Mouse (Mus musculus) midbrain, embryonic 14.5 days (tissue): ENCODE data around the gene Mef2d. TPM values are rescaled to one million over a fixed set of nuclear protein-coding genes. Genes with fewer than 3 reads are reported as not detected.
A peak's percentile ranks its signal among the peaks of the same experiment; 100 is the strongest.

Experiments used
- ATAC-seq: fragments of 200-750 bp; cut with Nextera tagmentation; 2 replicates; pipeline ENCODE4 v1.8.0; 2017; ENCODE audit warnings: moderate number of reproducible peaks, moderate library complexity; ENCODE audit not compliant: low FRiP score, low TSS enrichment
- DNase-seq: peaks from one replicate; pipeline ENCODE4 v3.0.0-alpha.2; 2015
- H3K27ac ChIP-seq: fragments of 300-500 bp; sonication (generic); replicated peaks from 2 replicates; pipeline ENCODE4 v1.5.1; 2014; ENCODE audit warnings: mild to moderate bottlenecking, low read depth, low read length, moderate library complexity
- H3K27me3 ChIP-seq: fragments of 300-500 bp; sonication (generic); 2 replicates; pipeline ENCODE4 v1.6.1; 2014; ENCODE audit warnings: low read length, control low read depth, mixed read lengths; ENCODE audit not compliant: control insufficient read depth, insufficient read depth
- H3K36me3 ChIP-seq: fragments of 300-500 bp; sonication (generic); 2 replicates; pipeline ENCODE4 v1.6.1; 2014; ENCODE audit warnings: low read length, control low read depth; ENCODE audit not compliant: control insufficient read depth, insufficient read depth
- H3K4me1 ChIP-seq: fragments of 300-500 bp; sonication (generic); 2 replicates; pipeline ENCODE4 v1.6.1; 2014; ENCODE audit warnings: mild to moderate bottlenecking, antibody characterized with exemption, low read length, control low read depth; ENCODE audit not compliant: control insufficient read depth, insufficient read depth
- H3K4me2 ChIP-seq: fragments of 300-500 bp; sonication (generic); 2 replicates; pipeline ENCODE4 v1.6.1; 2014; ENCODE audit warnings: mild to moderate bottlenecking, low read length, moderate library complexity
- H3K4me3 ChIP-seq: fragments of 300-500 bp; sonication (generic); replicated peaks from 2 replicates; pipeline ENCODE4 v1.5.1; 2014; ENCODE audit warnings: low read depth, low read length
- H3K9ac ChIP-seq: fragments of 300-500 bp; sonication (generic); replicated peaks from 2 replicates; pipeline ENCODE4 v1.6.1; 2014; ENCODE audit warnings: mild to moderate bottlenecking, low read length, moderate library complexity
- H3K9me3 ChIP-seq: fragments of 300-500 bp; sonication (generic); 2 replicates; pipeline ENCODE4 v1.6.1; 2016; ENCODE audit warnings: low read length, control low read depth, mixed read lengths; ENCODE audit not compliant: control insufficient read depth
- WGBS: fragments of 180-500 bp; shearing (Covaris S2); extraction: QIAGEN DNeasy Blood & Tissue Kit; methylation state at CpG from one replicate; pipeline ENCODE4 v1.1.7; 2014; 5-methylcytosine and 5-hydroxymethylcytosine counted together
- polyA plus RNA-seq: library from polyadenylated mRNA; unstranded; fragments of >200 nt; fragmentation: Nextera tagmentation; extraction: Ambion mirVana; gene quantifications from 2 replicates; pipeline ENCODE4 v1.2.1, GENCODE M21; 2014

Gene Mef2d
- polyA plus RNA-seq, 1 experiment from 2014 or later: 23.7 TPM

GRCm38 (mm10) chr3:88146376-88147112 is 4.4 kb downstream of the Mef2d start:
- Histone ChIP-seq H3K36me3 (no peaks in the 10 kb centered on the region), H3K9me3 (no peaks in the 10 kb centered on the region), H3K27me3 (no peaks in the 10 kb centered on the region), H3K4me3 (no peak overlapping the region), H3K27ac (no peak overlapping the region), H3K9ac (peak overlapping the region; percentile 84; the same call in 1 of the 2 replicates), H3K4me1 (peaks cover 64% of the 10 kb centered on the region), H3K4me2 (no peak overlapping the region; the same call in 1 of the 2 replicates)
- 39% methylated on average over 5 of the region's 5 CpGs for WGBS
- DNase-seq (no peak), ATAC-seq (no peak)

- no peak overlapping the region for H3K4me2 ChIP-seq
- H3K9me3 ChIP-seq: no peaks in the 10 kb centered on the region
- peaks cover 73% of the 10 kb centered on the region for H3K4me1 ChIP-seq
- DNase-seq: no peak
- no peak overlapping the region for H3K9ac ChIP-seq
- ATAC-seq: no peak
- H3K27me3 ChIP-seq: no peaks in the 10 kb centered on the region
- H3K36me3 ChIP-seq: no peaks in the 10 kb centered on the region
- no peak overlapping the region for H3K4me3 ChIP-seq
- H3K27ac ChIP-seq: no peak overlapping the region
- WGBS: 71% methylated on average over 2 of the region's 2 CpGs
Measured at GRCm38 (mm10) chr3:88147444-88147843, 5.3 kb downstream of the Mef2d start.

GRCm38 (mm10) chr3:88147866-88148265 is 5.7 kb downstream of the Mef2d start:
- Histone ChIP-seq H3K4me1 (peaks cover 78% of the 10 kb centered on the region), H3K9me3 (no peaks in the 10 kb centered on the region), H3K4me3 (no peak overlapping the region), H3K9ac (no peak overlapping the region), H3K27ac (no peak overlapping the region), H3K4me2 (no peak overlapping the region), H3K36me3 (no peaks in the 10 kb centered on the region), H3K27me3 (no peaks in the 10 kb centered on the region)
- no peak for DNase-seq
- 80% methylated on average over 1 of the region's 1 CpGs for WGBS
- no peak for ATAC-seq

GRCm38 (mm10) chr3:88148354-88148753 is 6.2 kb downstream of the Mef2d start:
- H3K27me3 ChIP-seq: no peaks in the 10 kb centered on the region
- no peak for ATAC-seq
- no peaks in the 10 kb centered on the region for H3K36me3 ChIP-seq
- H3K27ac ChIP-seq: no peak overlapping the region
- H3K4me2 ChIP-seq: no peak overlapping the region
- 89% methylated on average over 5 of the region's 5 CpGs for WGBS
- H3K4me1 ChIP-seq: peaks cover 82% of the 10 kb centered on the region
- H3K9me3 ChIP-seq: no peaks in the 10 kb centered on the region
- no peak overlapping the region for H3K9ac ChIP-seq
- no peak for DNase-seq
- no peak overlapping the region for H3K4me3 ChIP-seq

DNA sequence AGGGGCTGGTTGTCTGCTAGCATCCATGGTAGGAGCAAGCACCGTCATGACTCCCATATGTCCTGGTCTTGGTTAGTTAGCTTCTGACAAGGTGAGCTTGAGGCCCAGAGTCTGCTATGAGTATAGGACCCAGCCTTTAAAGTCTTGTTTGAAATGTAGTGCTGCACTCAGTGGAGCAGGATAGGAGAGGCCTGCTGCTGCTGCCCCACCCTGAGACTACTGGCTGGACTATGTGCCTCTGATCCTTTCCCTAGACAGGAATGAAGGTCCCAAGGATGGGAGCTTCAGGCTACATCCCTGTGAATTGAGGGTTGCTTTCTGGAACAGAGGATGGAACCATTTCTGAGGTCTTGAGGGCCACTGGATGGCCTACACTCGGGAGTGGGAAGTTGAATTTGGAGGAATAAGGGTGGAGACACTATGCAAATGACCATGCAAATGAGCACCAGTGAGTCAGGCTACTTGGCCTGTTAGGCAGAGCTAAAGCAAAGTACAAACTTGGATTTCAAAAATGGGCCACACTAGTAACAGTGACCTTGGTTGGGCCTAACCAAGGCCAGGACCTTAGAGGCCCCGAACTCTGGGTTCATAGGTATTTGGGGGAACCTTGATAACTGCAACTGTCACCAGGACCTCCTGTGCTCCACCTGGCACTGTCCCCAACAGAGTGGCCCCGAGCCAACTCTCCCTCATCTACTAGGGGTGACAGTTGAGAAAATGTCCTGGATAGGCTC is 6.8 kb downstream of the Mef2d start:
- ATAC-seq: no peak
- no peak overlapping the region; the same call in 1 of the 2 replicates for H3K9ac ChIP-seq
- H3K4me2 ChIP-seq: peak overlapping the region; percentile 46; the same call in 1 of the 2 replicates
- H3K4me1 ChIP-seq: peaks cover 83% of the 10 kb centered on the region
- no peaks in the 10 kb centered on the region for H3K9me3 ChIP-seq
- 70% methylated on average over 4 of the region's 4 CpGs for WGBS
- no peaks in the 10 kb centered on the region for H3K36me3 ChIP-seq
- no peak for DNase-seq
- H3K27me3 ChIP-seq: no peaks in the 10 kb centered on the region
- H3K27ac ChIP-seq: peak overlapping the region; percentile 91
- H3K4me3 ChIP-seq: no peak overlapping the region

DNA sequence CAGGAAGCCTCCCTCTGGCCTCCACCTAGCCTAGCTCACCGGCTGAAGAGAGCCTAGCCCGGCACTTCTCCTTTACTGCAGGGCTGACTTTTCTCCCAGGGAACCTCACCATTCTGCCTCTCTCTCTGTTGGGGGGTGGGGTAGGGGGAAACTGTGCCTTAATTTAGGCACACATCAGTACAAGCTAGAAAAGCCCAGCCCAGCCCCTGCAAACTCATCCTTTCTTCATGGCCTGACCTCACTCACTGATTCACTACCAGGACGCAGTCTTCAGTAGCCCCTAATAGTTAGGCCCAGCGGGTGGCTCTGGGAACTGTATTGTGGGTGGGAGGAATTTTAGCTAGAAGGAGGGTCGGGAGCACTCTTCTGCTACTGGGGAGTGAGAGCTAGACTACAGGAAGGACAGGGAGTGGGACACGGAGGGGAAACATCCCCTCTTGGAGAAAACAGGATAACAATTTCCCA is 7.4 kb downstream of the Mef2d start:
- Histone ChIP-seq H3K9ac (peak overlapping the region; percentile 13), H3K4me3 (no peak overlapping the region), H3K9me3 (no peaks in the 10 kb centered on the region), H3K27ac (peak overlapping the region; percentile 91), H3K27me3 (no peaks in the 10 kb centered on the region), H3K36me3 (no peaks in the 10 kb centered on the region), H3K4me2 (peak overlapping the region; percentile 46; the same call in 1 of the 2 replicates), H3K4me1 (peaks cover 77% of the 10 kb centered on the region)
- DNase-seq: no peak
- no peak for ATAC-seq
- WGBS: 21% methylated on average over 6 of the region's 6 CpGs

GRCm38 (mm10) chr3:88150061-88150998 is 8.2 kb downstream of the Mef2d start:
- H3K9me3 ChIP-seq: no peaks in the 10 kb centered on the region
- ATAC-seq (peak; percentile 12; the same call in 1 of the 2 replicates), DNase-seq (peak; percentile 71)
- H3K9ac ChIP-seq: peak overlapping the region; percentile 13
- H3K27ac ChIP-seq: peak overlapping the region; percentile 91
- WGBS: 16% methylated on average over 14 of the region's 14 CpGs
- H3K4me2 ChIP-seq: peak overlapping the region; percentile 46
- no peaks in the 10 kb centered on the region for H3K27me3 ChIP-seq
- no peaks in the 10 kb centered on the region for H3K36me3 ChIP-seq
- H3K4me1 ChIP-seq: peaks cover 69% of the 10 kb centered on the region
- H3K4me3 ChIP-seq: no peak overlapping the region

GRCm38 (mm10) chr3:88150999-88151364 is 8.8 kb downstream of the Mef2d start:
- Histone ChIP-seq H3K4me3 (no peak overlapping the region), H3K27ac (peak overlapping the region; percentile 91), H3K36me3 (peaks cover 6% of the 10 kb centered on the region), H3K4me2 (peak overlapping the region; percentile 46), H3K9ac (peak overlapping the region; percentile 13; the same call in 1 of the 2 replicates), H3K27me3 (no peaks in the 10 kb centered on the region), H3K4me1 (peaks cover 62% of the 10 kb centered on the region), H3K9me3 (no peaks in the 10 kb centered on the region)
- WGBS: 52% methylated on average over 3 of the region's 3 CpGs
- ATAC-seq: no peak
- peak; percentile 21 for DNase-seq
